Mouse (Mus musculus): ENCODE measurements around the gene Irf2.

GRCm38 (mm10) chr8:46875615-46876293, 136.2 kb downstream of the Irf2 start:
- TF ChIP-seq CTCF (IDR thresholded peaks at IDR 0.05; ENCODE audit: control insufficient read depth, insufficient read depth, insufficient replicate concordance, low read depth, low read length) (no peak), POLR2A (IDR thresholded peaks at IDR 0.05; ENCODE audit: control insufficient read depth, low read depth, low read length) (no peak)
